Mouse (Mus musculus) MEL (cell line): ENCODE data around the gene Gm21954. TPM values are rescaled to one million over a fixed set of nuclear protein-coding genes. Genes with fewer than 3 reads are reported as not detected.

ENCODE experiments used
- DNase-seq: peaks from one replicate; pipeline ENCODE4 v3.0.0; 2011; ENCODE audit warnings: low read depth, low spot score
- H3K27ac ChIP-seq: 2 replicates; pipeline ENCODE4 v1.5.1; 2012; ENCODE audit warnings: low read depth, mild to moderate bottlenecking, control low read depth, low read length, moderate library complexity; ENCODE audit not compliant: control insufficient read depth
- H3K27me3 ChIP-seq, 2 experiments: fragments of 150-350 bp in 1 of 2; sonication (generic) in 1 of 2; 2 replicates each; pipeline ENCODE4 v1.6.1; 2012; ENCODE audit warnings: low read length in 2 of 2, mild to moderate bottlenecking in 2 of 2, improper control_type of control experiment in 1 of 2, moderate library complexity in 1 of 2; ENCODE audit not compliant: insufficient read depth in 2 of 2, control insufficient read depth in 1 of 2
- H3K36me3 ChIP-seq, 2 experiments: 2 replicates each; pipeline ENCODE4 v1.6.1; 2012 to 2014; ENCODE audit warnings: low read length in 2 of 2, improper control_type of control experiment in 1 of 2, inconsistent platforms in 1 of 2, mild to moderate bottlenecking in 1 of 2; ENCODE audit not compliant: insufficient read depth in 2 of 2, control insufficient read depth in 1 of 2
- H3K4me1 ChIP-seq, 2 experiments: fragments of 150-350 bp in 1 of 2; sonication (generic) in 1 of 2; 2 replicates each; pipeline ENCODE4 v1.6.1; 2012; ENCODE audit warnings: low read length in 2 of 2, improper control_type of control experiment in 1 of 2, mild to moderate bottlenecking in 1 of 2; ENCODE audit not compliant: insufficient read depth in 2 of 2, control insufficient read depth in 1 of 2
- H3K4me3 ChIP-seq, 2 experiments: fragments of 150-350 bp in 1 of 2; sonication (generic) in 1 of 2; 2 replicates each; pipeline ENCODE4 v1.5.1; 2012; ENCODE audit warnings: low read depth in 2 of 2, low read length in 2 of 2, mild to moderate bottlenecking in 2 of 2, moderate library complexity in 2 of 2, control low read depth in 1 of 2, improper control_type of control experiment in 1 of 2; ENCODE audit not compliant: control insufficient read depth in 1 of 2, insufficient read depth in 1 of 2
- H3K79me2 ChIP-seq: 2 replicates; pipeline ENCODE4 v1.6.1; 2012; ENCODE audit warnings: mild to moderate bottlenecking, low read length, moderate library complexity; ENCODE audit not compliant: control insufficient read depth, poor library complexity, insufficient read depth
- H3K9ac ChIP-seq: 2 replicates; pipeline ENCODE4 v1.6.1; 2012; ENCODE audit warnings: low read depth, mild to moderate bottlenecking, control low read depth, low read length, moderate library complexity; ENCODE audit not compliant: control insufficient read depth, poor library complexity, severe bottlenecking
- H3K9me3 ChIP-seq: fragments of 150-350 bp; sonication (generic); replicated peaks from 2 replicates; pipeline ENCODE4 v1.6.1; 2012; ENCODE audit warnings: mild to moderate bottlenecking, low read length, improper control_type of control experiment, moderate library complexity; ENCODE audit not compliant: insufficient read depth
- CTCF ChIP-seq, 3 experiments: IDR thresholded peaks in 2 of 3; conservative IDR thresholded peaks in 1 of 3; 2 replicates each; pipeline ENCODE4 v1.5.1; 2011 to 2012; ENCODE audit warnings: low read length in 3 of 3, low read depth in 2 of 3, mild to moderate bottlenecking in 2 of 3, improper control_type of control experiment in 1 of 3, inconsistent platforms in 1 of 3, mixed read lengths in 1 of 3, moderate library complexity in 1 of 3; ENCODE audit not compliant: control insufficient read depth in 1 of 3, insufficient read depth in 1 of 3, poor library complexity in 1 of 3, severe bottlenecking in 1 of 3
- ELF1 ChIP-seq: IDR thresholded peaks from 2 replicates; pipeline ENCODE4 v1.6.1; 2014; ENCODE audit warnings: low read depth, mild to moderate bottlenecking, inconsistent platforms, low read length, improper control_type of control experiment, moderate library complexity
- ETS1 ChIP-seq: IDR thresholded peaks from 2 replicates; pipeline ENCODE4 v1.6.1; 2012; ENCODE audit warnings: low read depth, mild to moderate bottlenecking, inconsistent platforms, low read length, improper control_type of control experiment, moderate library complexity
- GABPA ChIP-seq: IDR thresholded peaks from 2 replicates; pipeline ENCODE4 v1.6.1; 2012; ENCODE audit warnings: low read depth, mild to moderate bottlenecking, inconsistent platforms, low read length, improper control_type of control experiment, moderate library complexity
- GATA1 ChIP-seq: IDR thresholded peaks from 2 replicates; pipeline ENCODE4 v1.6.1; 2011; ENCODE audit warnings: low read depth, low read length, improper control_type of control experiment
- KAT2A ChIP-seq: conservative IDR thresholded peaks from 2 replicates; pipeline ENCODE4 v1.6.1; 2012; ENCODE audit warnings: low read depth, low read length, improper control_type of control experiment, inconsistent platforms
- MAFK ChIP-seq: IDR thresholded peaks from 2 replicates; pipeline ENCODE4 v1.6.1; 2011; ENCODE audit warnings: low read depth, mild to moderate bottlenecking, low read length, improper control_type of control experiment, borderline replicate concordance
- MYB ChIP-seq: IDR thresholded peaks from 2 replicates; pipeline ENCODE4 v1.6.1; 2011; ENCODE audit warnings: mild to moderate bottlenecking, low read depth, low read length, improper control_type of control experiment
- NELFE ChIP-seq: IDR thresholded peaks from 2 replicates; pipeline ENCODE4 v1.6.1; 2011; ENCODE audit warnings: low read depth, low read length, improper control_type of control experiment
- NRF1 ChIP-seq: IDR thresholded peaks from 2 replicates; pipeline ENCODE4 v1.6.1; 2014; ENCODE audit warnings: low read depth, mild to moderate bottlenecking, inconsistent platforms, low read length, improper control_type of control experiment, moderate library complexity; ENCODE audit not compliant: poor library complexity, insufficient read depth, severe bottlenecking
- POLR2AphosphoS5 ChIP-seq: IDR thresholded peaks from 2 replicates; pipeline ENCODE4 v1.6.1; 2012; ENCODE audit warnings: low read depth, borderline replicate concordance, mild to moderate bottlenecking, inconsistent platforms, low read length, moderate library complexity, mixed read lengths
- RAD21 ChIP-seq: IDR thresholded peaks from 2 replicates; pipeline ENCODE4 v1.6.1; 2011; ENCODE audit warnings: mild to moderate bottlenecking, low read depth, low read length, improper control_type of control experiment
- SMC3 ChIP-seq: IDR thresholded peaks from 2 replicates; pipeline ENCODE4 v1.6.1; 2011; ENCODE audit warnings: low read depth, low read length, improper control_type of control experiment
- TAL1 ChIP-seq: IDR thresholded peaks from 2 replicates; pipeline ENCODE4 v1.6.1; 2012; ENCODE audit warnings: mild to moderate bottlenecking, inconsistent platforms, low read length, moderate library complexity, mixed read lengths
- TCF12 ChIP-seq: IDR thresholded peaks from 2 replicates; pipeline ENCODE4 v1.6.1; 2014; ENCODE audit warnings: low read depth, mild to moderate bottlenecking, inconsistent platforms, low read length, improper control_type of control experiment, moderate library complexity
- UBTF ChIP-seq: IDR thresholded peaks from 2 replicates; pipeline ENCODE4 v1.6.1; 2012; ENCODE audit warnings: low read depth, mild to moderate bottlenecking, inconsistent platforms, low read length, improper control_type of control experiment, moderate library complexity, borderline replicate concordance; ENCODE audit not compliant: insufficient read depth
- USF2 ChIP-seq, 2 experiments: IDR thresholded peaks; 2 replicates each; pipeline ENCODE4 v1.6.1; 2011 to 2012; ENCODE audit warnings: improper control_type of control experiment in 2 of 2, low read length in 2 of 2, borderline replicate concordance in 1 of 2, inconsistent platforms in 1 of 2, low read depth in 1 of 2, mild to moderate bottlenecking in 1 of 2; ENCODE audit not compliant: insufficient read depth in 1 of 2
- ZC3H11A ChIP-seq: IDR thresholded peaks from 2 replicates; pipeline ENCODE4 v1.6.1; 2012; ENCODE audit warnings: low read depth, mild to moderate bottlenecking, inconsistent platforms, low read length, improper control_type of control experiment
- ZKSCAN1 ChIP-seq: IDR thresholded peaks from 2 replicates; pipeline ENCODE4 v1.6.1; 2012; ENCODE audit warnings: low read depth, mild to moderate bottlenecking, inconsistent platforms, low read length, improper control_type of control experiment, moderate library complexity
- ZNF384 ChIP-seq: IDR thresholded peaks from 2 replicates; pipeline ENCODE4 v1.6.1; 2012; ENCODE audit warnings: low read depth, mild to moderate bottlenecking, inconsistent platforms, low read length, improper control_type of control experiment
- polyA plus RNA-seq, 2 experiments: library from polyadenylated mRNA; stranded (reverse) in 1 of 2; unstranded in 1 of 2; fragments of >175 nt in 1 of 2; fragments of >200 nt in 1 of 2; gene quantifications; 2 replicates each; pipeline versions ENCODE4 v1.2.1 to v1.2.4; 2012; ENCODE audit warnings: low replicate concordance in 2 of 2, low read depth in 1 of 2; ENCODE audit not compliant: insufficient read length in 2 of 2, insufficient read depth in 1 of 2, missing spikeins in 1 of 2
- total RNA-seq: library from RNA; depleted of rRNA; stranded (reverse); fragments of 300-350 nt; gene quantifications from 2 replicates; pipeline ENCODE4 v1.2.3, GENCODE M21; 2012; rRNA removed

The Gm21954 gene
- total RNA-seq, result not detected in 2 replicates
- not detected for polyA plus RNA-seq

DNA sequence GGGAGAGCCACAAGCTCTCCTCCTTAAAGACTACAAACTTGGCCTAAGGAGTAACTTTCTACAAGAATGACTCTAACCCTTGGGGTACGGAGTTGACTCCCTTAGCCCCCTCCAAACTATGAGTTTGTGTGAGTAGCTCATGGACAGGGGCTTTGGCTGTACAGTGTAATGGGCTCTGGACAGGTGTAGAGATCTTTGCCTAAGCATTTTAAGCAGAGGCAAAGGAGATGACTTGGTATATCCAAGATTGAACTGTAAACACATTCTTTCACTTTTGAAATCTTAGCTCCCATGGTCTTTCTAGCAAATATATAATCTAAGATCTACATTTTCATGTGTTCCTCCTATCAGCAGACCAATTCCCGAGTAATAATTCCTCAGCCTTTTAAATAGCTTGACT, at the start of gene Gm21954:
TSS of gene Gm21954 (minus strand) at position 101 of the 400 bp plus-strand sequence.
- Histone ChIP-seq H3K9me3 (no peaks in the 10 kb centered on the region), H3K9ac (no peak within 1 kb of the TSS), H3K27me3 (no peaks in the 10 kb centered on the region), H3K4me3 (no peak within 1 kb of the TSS), H3K27ac (no peak within 1 kb of the TSS), H3K79me2 (no peaks in the 10 kb centered on the region), H3K36me3 (no peaks in the 10 kb centered on the region), H3K4me1 (no peaks in the 10 kb centered on the region)
- no peak for DNase-seq
- no peak for TF ChIP-seq ZNF384
- no peak for TF ChIP-seq SMC3

DNA sequence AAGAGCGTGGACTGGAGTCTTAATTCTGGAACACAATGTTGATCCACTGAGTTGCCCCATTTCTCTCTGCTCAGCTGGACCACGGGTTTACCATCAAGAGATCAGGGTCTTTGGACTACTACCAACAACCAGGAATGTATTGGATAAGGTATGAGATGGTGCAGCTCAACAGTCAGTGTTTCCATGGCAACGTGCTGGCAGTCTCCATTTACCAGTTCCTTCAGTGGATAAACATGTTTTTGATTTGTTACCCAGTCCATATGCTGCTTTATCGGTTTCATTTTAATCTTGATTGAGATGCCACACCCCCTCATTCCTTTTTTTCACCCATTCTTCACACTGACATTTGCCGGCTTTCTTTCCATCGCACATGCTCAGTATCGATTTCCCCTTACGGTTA, 49.8 kb upstream of the Gm21954 start:
- H3K79me2 ChIP-seq, result no peaks in the 10 kb centered on the region

DNA sequence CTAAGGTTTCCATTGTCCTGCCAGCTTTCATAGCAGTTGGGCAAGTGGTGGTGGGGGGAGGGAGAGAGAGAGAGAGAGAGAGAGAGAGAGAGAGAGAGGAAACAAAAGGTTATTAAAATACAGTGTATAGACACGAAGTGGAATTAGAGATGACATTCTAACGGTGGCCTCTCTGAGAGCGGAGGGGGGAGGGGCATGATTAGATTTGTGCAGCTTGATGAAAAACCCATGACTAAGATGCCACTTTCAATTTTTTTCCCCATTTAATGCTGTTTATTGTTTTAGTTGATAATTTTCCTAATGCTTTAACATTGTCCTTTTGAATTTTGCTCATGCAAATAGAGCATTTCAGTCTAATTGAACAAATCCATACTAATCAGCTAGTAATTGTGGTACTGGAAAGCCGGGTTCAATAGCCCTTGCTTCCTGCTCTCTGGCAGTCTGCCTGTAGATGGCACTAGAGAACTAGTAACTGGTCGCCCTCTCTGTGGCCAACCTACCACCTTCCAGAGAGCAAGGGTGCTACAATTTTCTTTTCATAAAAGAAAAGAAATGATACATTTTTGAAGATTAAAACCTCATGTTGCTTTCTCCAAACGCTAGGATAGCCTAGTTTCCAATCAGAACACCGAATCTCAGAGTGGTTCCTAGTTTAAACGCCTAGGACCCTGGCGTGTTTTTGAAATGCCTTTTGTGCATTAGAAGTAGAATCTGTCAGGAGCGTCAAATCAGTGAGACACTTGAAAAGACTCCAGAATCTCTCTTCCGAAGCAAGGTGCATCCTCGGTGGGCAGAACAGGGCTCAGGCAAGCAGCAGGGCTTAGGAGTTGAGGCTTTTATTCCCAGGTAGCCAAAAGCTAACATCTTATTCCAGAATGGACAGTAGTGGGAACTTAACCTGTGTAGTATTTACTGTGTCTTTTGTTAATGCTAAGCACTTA, 48.5 kb upstream of the Gm21954 start:
- Histone ChIP-seq H3K79me2 (no peaks in the 10 kb centered on the region), H3K27ac (no peak overlapping the region), H3K27me3 (no peaks in the 10 kb centered on the region), H3K4me3 (no peak overlapping the region), H3K9me3 (no peaks in the 10 kb centered on the region), H3K4me1 (no peaks in the 10 kb centered on the region), H3K36me3 (no peaks in the 10 kb centered on the region), H3K9ac (no peak overlapping the region)
- DNase-seq, result peak; percentile 10
- TF ChIP-seq SMC3 (no peak), CTCF (IDR thresholded peaks at IDR 0.05 in 2 of 3, conservative IDR thresholded peaks at IDR 0.05 in 1 of 3; ENCODE audit: control insufficient read depth in 1 of 3, insufficient read depth in 1 of 3, low read depth in 2 of 3, low read length in 3 of 3, poor library complexity in 1 of 3, severe bottlenecking in 1 of 3) (peak; percentile 13 to 40 (median 36); a peak in 2 of 6 replicates), MYB (no peak), RAD21 (peak; percentile 43), NRF1 (no peak), TCF12 (no peak), ELF1 (no peak), USF2 (IDR thresholded peaks at IDR 0.05; ENCODE audit: borderline replicate concordance in 1 of 2, insufficient read depth in 1 of 2, low read depth in 1 of 2, low read length in 2 of 2) (no peak), TAL1 (no peak), POLR2AphosphoS5 (no peak)

More for the DNA sequence above, 49.8 kb upstream of the Gm21954 start:
- Histone ChIP-seq H3K36me3 (no peaks in the 10 kb centered on the region), H3K27me3 (no peaks in the 10 kb centered on the region), H3K9me3 (no peaks in the 10 kb centered on the region), H3K9ac (no peak overlapping the region), H3K27ac (no peak overlapping the region), H3K4me1 (no peaks in the 10 kb centered on the region), H3K4me3 (no peak overlapping the region)
- no peak for DNase-seq
- TF ChIP-seq ZNF384 (no peak), MYB (no peak), MAFK (no peak), CTCF (IDR thresholded peaks at IDR 0.05 in 2 of 3, conservative IDR thresholded peaks at IDR 0.05 in 1 of 3; ENCODE audit: control insufficient read depth in 1 of 3, insufficient read depth in 1 of 3, low read depth in 2 of 3, low read length in 3 of 3, poor library complexity in 1 of 3, severe bottlenecking in 1 of 3) (no peak), NELFE (no peak), UBTF (no peak), KAT2A (no peak), ZC3H11A (no peak), GABPA (no peak), TAL1 (no peak), ETS1 (no peak), ZKSCAN1 (no peak), GATA1 (no peak)
